Mouse (Mus musculus) midbrain, embryonic 16.5 days (tissue): Measurements from ENCODE around the gene Gm13289. TPM values are rescaled to one million over a fixed set of nuclear protein-coding genes. Genes with fewer than 3 reads are reported as not detected.
"Not testable (repeated sequence)": the region's sequence is repeated elsewhere in the genome, so short reads cannot be mapped to it uniquely, and the experiment has no call there.

Experiments used
- ATAC-seq: fragments of 200-750 bp; cut with Nextera tagmentation; 2 replicates; pipeline ENCODE4 v1.8.0; 2017; ENCODE audit warnings: moderate TSS enrichment
- H3K27ac ChIP-seq: fragments of 300-500 bp; sonication (generic); 2 replicates; pipeline ENCODE4 v1.5.1; 2014; ENCODE audit warnings: mild to moderate bottlenecking, low read length, mixed read lengths
- H3K27me3 ChIP-seq: fragments of 300-500 bp; sonication (generic); 2 replicates; pipeline ENCODE4 v1.6.1; 2014; ENCODE audit warnings: low read depth, low read length, mixed read lengths; ENCODE audit not compliant: control insufficient read depth, insufficient read depth
- H3K36me3 ChIP-seq: fragments of 300-500 bp; sonication (generic); 2 replicates; pipeline ENCODE4 v1.6.1; 2014; ENCODE audit warnings: mild to moderate bottlenecking, low read length, moderate library complexity, mixed read lengths; ENCODE audit not compliant: control insufficient read depth, insufficient read depth
- H3K4me1 ChIP-seq: fragments of 300-500 bp; sonication (generic); 2 replicates; pipeline ENCODE4 v1.6.1; 2014; ENCODE audit warnings: mild to moderate bottlenecking, low read length, mixed read lengths; ENCODE audit not compliant: control insufficient read depth, insufficient read depth
- H3K4me2 ChIP-seq: fragments of 300-500 bp; sonication (generic); 2 replicates; pipeline ENCODE4 v1.6.1; 2014; ENCODE audit warnings: mild to moderate bottlenecking, low read length, mixed read lengths
- H3K4me3 ChIP-seq: fragments of 300-500 bp; sonication (generic); 2 replicates; pipeline ENCODE4 v1.5.1; 2014; ENCODE audit warnings: low read depth, mild to moderate bottlenecking, low read length, moderate library complexity, mixed read lengths
- H3K9ac ChIP-seq: fragments of 300-500 bp; sonication (generic); 2 replicates; pipeline ENCODE4 v1.6.1; 2014; ENCODE audit warnings: low read depth, low read length, mixed read lengths
- H3K9me3 ChIP-seq: fragments of 300-500 bp; sonication (generic); replicated peaks from 2 replicates; pipeline ENCODE4 v1.6.1; 2014; ENCODE audit warnings: mild to moderate bottlenecking, low read length, mixed read lengths; ENCODE audit not compliant: control insufficient read depth, poor library complexity, severe bottlenecking
- WGBS: fragments of 180-500 bp; shearing (Covaris S2); extraction: QIAGEN DNeasy Blood & Tissue Kit; methylation state at CpG from one replicate; pipeline ENCODE4 v1.1.7; 2014; 5-methylcytosine and 5-hydroxymethylcytosine counted together
- polyA plus RNA-seq: library from polyadenylated mRNA; unstranded; fragments of >200 nt; fragmentation: Nextera tagmentation; extraction: Ambion mirVana; gene quantifications from 2 replicates; pipeline ENCODE4 v1.2.1, GENCODE M21; 2015

The Gm13289 gene
- polyA plus RNA-seq, 1 experiment from 2014 or later: not detected

DNA sequence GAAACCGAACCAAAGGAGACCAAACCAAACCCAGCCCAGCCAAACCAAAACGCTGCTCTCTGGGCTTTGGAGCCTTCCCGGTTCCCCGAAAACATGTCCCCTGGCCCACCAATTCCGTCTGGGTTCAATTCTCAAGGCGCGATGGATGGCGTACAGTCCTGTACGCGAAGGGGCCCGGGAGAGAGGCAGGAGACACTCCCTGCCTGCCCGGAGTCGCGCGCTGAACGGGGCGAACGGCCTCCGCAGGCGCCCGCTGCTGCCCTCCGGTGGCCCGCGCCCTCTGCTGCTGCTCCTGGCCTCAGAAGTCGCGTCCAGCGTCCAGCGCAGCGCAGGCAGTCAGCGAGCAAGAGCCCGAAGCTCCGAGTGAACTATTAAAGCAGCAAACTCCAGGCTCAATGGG is 3.2 kb upstream of the Gm13289 start, which contains the start of gene Gm13290:
Gene Gm13290 (plus strand): TSS at position 301 of the 400 bp plus-strand sequence.
- not testable (repeated sequence) for H3K9ac ChIP-seq, H3K9me3 ChIP-seq, H3K4me2 ChIP-seq, H3K4me1 ChIP-seq, H3K27ac ChIP-seq, ATAC-seq, H3K4me3 ChIP-seq, H3K27me3 ChIP-seq, H3K36me3 ChIP-seq
- WGBS: no CpG with 5 or more reads among the region's 32 CpGs

DNA sequence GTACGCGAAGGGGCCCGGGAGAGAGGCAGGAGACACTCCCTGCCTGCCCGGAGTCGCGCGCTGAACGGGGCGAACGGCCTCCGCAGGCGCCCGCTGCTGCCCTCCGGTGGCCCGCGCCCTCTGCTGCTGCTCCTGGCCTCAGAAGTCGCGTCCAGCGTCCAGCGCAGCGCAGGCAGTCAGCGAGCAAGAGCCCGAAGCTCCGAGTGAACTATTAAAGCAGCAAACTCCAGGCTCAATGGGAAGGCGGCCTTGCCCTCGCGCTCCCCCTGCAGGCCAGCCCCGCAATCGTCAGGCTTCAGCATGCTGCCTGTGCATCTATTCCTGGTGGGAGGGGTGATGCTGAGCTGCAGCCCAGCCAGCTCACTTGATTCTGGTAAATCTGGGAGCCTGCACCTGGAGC is 2.8 kb downstream of the Gm13289 start, which contains the start of gene Gm13272:
Gene Gm13272 (plus strand): TSS at position 301 of the 400 bp plus-strand sequence.
- H3K27ac ChIP-seq, H3K9me3 ChIP-seq, H3K4me1 ChIP-seq, H3K9ac ChIP-seq, H3K4me2 ChIP-seq, ATAC-seq, H3K36me3 ChIP-seq, H3K4me3 ChIP-seq, H3K27me3 ChIP-seq: not testable (repeated sequence)
- WGBS: no CpG with 5 or more reads among the region's 29 CpGs

DNA sequence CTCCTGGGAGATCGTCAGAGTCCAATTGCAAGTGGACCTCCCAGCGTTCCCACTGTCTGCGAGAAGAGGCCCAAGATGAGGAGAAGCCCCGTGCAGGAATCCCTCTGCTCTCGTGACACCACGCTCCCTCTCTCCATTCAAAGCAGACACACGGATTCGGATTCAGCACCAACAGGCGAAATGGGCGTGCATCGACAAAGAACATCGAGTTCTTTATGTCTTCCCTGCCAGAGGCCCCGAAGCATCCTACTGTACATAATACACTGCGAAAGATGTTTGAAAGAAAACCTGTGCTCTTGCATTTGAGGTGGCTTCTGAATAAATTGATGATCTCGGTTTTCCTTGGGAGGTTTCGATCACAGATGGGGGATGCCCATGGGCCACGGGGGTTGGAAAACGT is 3.6 kb downstream of the Gm13289 start:
- not testable (repeated sequence) for H3K9ac ChIP-seq, H3K4me2 ChIP-seq, H3K27ac ChIP-seq, H3K36me3 ChIP-seq, H3K9me3 ChIP-seq, ATAC-seq, H3K4me1 ChIP-seq, H3K4me3 ChIP-seq, H3K27me3 ChIP-seq
- WGBS: 46% methylated on average over 15 of the region's 18 CpGs

DNA sequence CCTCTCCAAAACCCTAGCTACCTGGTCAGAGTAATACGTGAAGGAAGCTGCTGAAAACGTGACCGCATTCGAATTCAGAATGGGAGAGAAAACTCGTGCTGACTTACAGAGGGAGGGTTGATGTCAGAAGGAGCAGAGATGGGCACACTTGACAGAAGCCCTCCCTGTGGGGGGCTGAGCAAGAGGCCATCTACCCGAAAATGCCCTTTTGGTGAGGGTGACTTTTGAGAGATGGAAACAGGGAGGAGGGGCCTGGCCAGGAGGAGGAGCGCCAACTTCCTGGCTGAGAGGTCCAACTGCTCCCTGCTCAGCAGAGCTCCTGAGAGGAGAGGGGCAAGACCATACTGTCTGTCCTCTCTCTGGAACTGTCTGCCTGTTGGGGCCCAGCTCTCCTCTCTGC is 5.1 kb downstream of the Gm13289 start, which contains the start of gene Ifnz:
Gene Ifnz (plus strand): TSS at position 301 of the 400 bp plus-strand sequence.
- 31% methylated on average over 4 of the region's 7 CpGs for WGBS
- not testable (repeated sequence) for H3K36me3 ChIP-seq, H3K4me1 ChIP-seq, H3K27me3 ChIP-seq, H3K9me3 ChIP-seq, H3K4me3 ChIP-seq, ATAC-seq, H3K9ac ChIP-seq, H3K27ac ChIP-seq
- peak within 1 kb of the TSS; percentile 36; the same call in 1 of the 2 replicates for H3K4me2 ChIP-seq

DNA sequence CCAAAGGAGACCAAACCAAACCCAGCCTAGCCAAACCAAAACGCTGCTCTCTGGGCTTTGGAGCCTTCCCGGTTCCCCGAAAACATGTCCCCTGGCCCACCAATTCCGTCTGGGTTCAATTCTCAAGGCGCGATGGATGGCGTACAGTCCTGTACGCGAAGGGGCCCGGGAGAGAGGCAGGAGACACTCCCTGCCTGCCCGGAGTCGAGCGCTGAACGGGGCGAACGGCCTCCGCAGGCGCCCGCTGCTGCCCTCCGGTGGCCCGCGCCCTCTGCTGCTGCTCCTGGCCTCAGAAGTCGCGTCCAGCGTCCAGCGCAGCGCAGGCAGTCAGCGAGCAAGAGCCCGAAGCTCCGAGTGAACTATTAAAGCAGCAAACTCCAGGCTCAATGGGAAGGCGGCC is 5.6 kb downstream of the Gm13289 start:
- WGBS: 0% methylated on average over 3 of the region's 31 CpGs
- not testable (repeated sequence) for H3K9ac ChIP-seq, ATAC-seq, H3K4me1 ChIP-seq, H3K4me3 ChIP-seq, H3K27me3 ChIP-seq, H3K27ac ChIP-seq, H3K36me3 ChIP-seq, H3K9me3 ChIP-seq
- peak overlapping the region; percentile 36; the same call in 1 of the 2 replicates for H3K4me2 ChIP-seq

DNA sequence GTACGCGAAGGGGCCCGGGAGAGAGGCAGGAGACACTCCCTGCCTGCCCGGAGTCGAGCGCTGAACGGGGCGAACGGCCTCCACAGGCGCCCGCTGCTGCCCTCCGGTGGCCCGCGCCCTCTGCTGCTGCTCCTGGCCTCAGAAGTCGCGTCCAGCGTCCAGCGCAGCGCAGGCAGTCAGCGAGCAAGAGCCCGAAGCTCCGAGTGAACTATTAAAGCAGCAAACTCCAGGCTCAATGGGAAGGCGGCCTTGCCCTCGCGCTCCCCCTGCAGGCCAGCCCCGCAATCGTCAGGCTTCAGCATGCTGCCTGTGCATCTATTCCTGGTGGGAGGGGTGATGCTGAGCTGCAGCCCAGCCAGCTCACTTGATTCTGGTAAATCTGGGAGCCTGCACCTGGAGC is 8.7 kb downstream of the Gm13289 start, which contains the start of gene Gm13276:
Gene Gm13276 (plus strand): TSS at position 301 of the 400 bp plus-strand sequence.
- not testable (repeated sequence) for ATAC-seq, H3K27ac ChIP-seq, H3K36me3 ChIP-seq, H3K27me3 ChIP-seq, H3K4me3 ChIP-seq, H3K9me3 ChIP-seq, H3K4me2 ChIP-seq, H3K9ac ChIP-seq, H3K4me1 ChIP-seq
- no CpG with 5 or more reads among the region's 27 CpGs for WGBS

DNA sequence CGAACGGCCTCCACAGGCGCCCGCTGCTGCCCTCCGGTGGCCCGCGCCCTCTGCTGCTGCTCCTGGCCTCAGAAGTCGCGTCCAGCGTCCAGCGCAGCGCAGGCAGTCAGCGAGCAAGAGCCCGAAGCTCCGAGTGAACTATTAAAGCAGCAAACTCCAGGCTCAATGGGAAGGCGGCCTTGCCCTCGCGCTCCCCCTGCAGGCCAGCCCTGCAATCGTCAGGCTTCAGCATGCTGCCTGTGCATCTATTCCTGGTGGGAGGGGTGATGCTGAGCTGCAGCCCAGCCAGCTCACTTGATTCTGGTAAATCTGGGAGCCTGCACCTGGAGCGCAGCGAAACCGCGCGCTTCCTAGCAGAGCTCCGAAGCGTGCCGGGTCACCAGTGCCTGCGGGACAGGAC is 11.7 kb downstream of the Gm13289 start, which contains the start of gene Gm13277:
Gene Gm13277 (plus strand): TSS at position 231 of the 400 bp plus-strand sequence.
- WGBS: no CpG with 5 or more reads among the region's 28 CpGs
- not testable (repeated sequence) for H3K27me3 ChIP-seq, H3K9me3 ChIP-seq

DNA sequence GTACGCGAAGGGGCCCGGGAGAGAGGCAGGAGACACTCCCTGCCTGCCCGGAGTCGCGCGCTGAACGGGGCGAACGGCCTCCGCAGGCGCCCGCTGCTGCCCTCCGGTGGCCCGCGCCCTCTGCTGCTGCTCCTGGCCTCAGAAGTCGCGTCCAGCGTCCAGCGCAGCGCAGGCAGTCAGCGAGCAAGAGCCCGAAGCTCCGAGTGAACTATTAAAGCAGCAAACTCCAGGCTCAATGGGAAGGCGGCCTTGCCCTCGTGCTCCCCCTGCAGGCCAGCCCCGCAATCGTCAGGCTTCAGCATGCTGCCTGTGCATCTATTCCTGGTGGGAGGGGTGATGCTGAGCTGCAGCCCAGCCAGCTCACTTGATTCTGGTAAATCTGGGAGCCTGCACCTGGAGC is 14.5 kb downstream of the Gm13289 start, which contains the start of gene Gm13278:
Gene Gm13278 (plus strand): TSS at position 301 of the 400 bp plus-strand sequence.
- H3K27me3 ChIP-seq, H3K9me3 ChIP-seq, H3K36me3 ChIP-seq, H3K4me3 ChIP-seq, H3K27ac ChIP-seq, H3K4me2 ChIP-seq, H3K9ac ChIP-seq, ATAC-seq, H3K4me1 ChIP-seq: not testable (repeated sequence)
- WGBS: no CpG with 5 or more reads among the region's 28 CpGs

More for the DNA sequence above, 11.7 kb downstream of the Gm13289 start, which contains the start of gene Gm13277:
- not testable (repeated sequence) for H3K4me2 ChIP-seq, H3K9ac ChIP-seq, H3K4me3 ChIP-seq, H3K27ac ChIP-seq, H3K36me3 ChIP-seq, ATAC-seq, H3K4me1 ChIP-seq

DNA sequence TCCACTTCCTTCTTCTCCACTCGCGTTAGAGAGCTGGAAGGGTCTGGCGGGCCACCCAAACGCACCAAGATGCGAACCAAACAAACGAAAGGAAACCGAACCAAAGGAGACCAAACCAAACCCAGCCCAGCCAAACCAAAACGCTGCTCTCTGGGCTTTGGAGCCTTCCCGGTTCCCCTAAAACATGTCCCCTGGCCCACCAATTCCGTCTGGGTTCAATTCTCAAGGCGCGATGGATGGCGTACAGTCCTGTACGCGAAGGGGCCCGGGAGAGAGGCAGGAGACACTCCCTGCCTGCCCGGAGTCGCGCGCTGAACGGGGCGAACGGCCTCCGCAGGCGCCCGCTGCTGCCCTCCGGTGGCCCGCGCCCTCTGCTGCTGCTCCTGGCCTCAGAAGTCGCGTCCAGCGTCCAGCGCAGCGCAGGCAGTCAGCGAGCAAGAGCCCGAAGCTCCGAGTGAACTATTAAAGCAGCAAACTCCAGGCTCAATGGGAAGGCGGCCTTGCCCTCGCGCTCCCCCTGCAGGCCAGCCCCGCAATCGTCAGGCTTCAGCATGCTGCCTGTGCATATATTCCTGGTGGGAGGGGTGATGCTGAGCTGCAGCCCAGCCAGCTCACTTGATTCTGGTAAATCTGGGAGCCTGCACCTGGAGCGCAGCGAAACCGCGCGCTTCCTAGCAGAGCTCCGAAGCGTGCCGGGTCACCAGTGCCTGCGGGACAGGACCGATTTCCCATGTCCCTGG is 17.4 kb downstream of the Gm13289 start, which contains the start of gene Gm13275:
Gene Gm13275 (plus strand): TSS at position 552 of the 740 bp plus-strand sequence.
- not testable (repeated sequence) for H3K27ac ChIP-seq, H3K9ac ChIP-seq, H3K4me2 ChIP-seq, H3K36me3 ChIP-seq, H3K9me3 ChIP-seq, H3K4me3 ChIP-seq, H3K27me3 ChIP-seq, H3K4me1 ChIP-seq, ATAC-seq
- 0% methylated on average over 1 of the region's 52 CpGs for WGBS
